Mouse (Mus musculus): ENCODE measurements around the gene Ndrg3.
"Not testable (repeated sequence)": the region's sequence is repeated elsewhere in the genome, so short reads cannot be mapped to it uniquely, and the experiment has no call there.

Ndrg3 gene

GRCm38 (mm10) chr2:156937795-156938194 is 54.1 kb downstream of the Ndrg3 start:
- peak; percentile 84 for DNase-seq (ENCODE audit: low read depth)

- DNase-seq (ENCODE audit: low read depth): no peak
These were observed 56.9 kb downstream of the Ndrg3 start for GRCm38 (mm10) chr2:156935005-156935404.

GRCm38 (mm10) chr2:156933426-156933825 is 58.4 kb downstream of the Ndrg3 start:
- peak; percentile 12 for DNase-seq (ENCODE audit: low read depth)

GRCm38 (mm10) chr2:156931421-156931820 is 60.4 kb downstream of the Ndrg3 start:
- no peak for DNase-seq (ENCODE audit: low read depth)

GRCm38 (mm10) chr2:156930549-156930948 is 61.3 kb downstream of the Ndrg3 start:
- DNase-seq (ENCODE audit: low read depth): peak; percentile 25

- no peak for DNase-seq (ENCODE audit: low read depth)
These were observed 62.2 kb downstream of the Ndrg3 start for GRCm38 (mm10) chr2:156929519-156930120.

GRCm38 (mm10) chr2:156928606-156929005 is 63.2 kb downstream of the Ndrg3 start:
- no peak for DNase-seq (ENCODE audit: low read depth)

- DNase-seq (ENCODE audit: low read depth): no peak
These were observed 64.2 kb downstream of the Ndrg3 start for GRCm38 (mm10) chr2:156927663-156928062.

GRCm38 (mm10) chr2:156925611-156926010 is 66.2 kb downstream of the Ndrg3 start:
- DNase-seq (ENCODE audit: low read depth): not testable (repeated sequence)

GRCm38 (mm10) chr2:156925075-156925474 is 66.8 kb downstream of the Ndrg3 start:
- DNase-seq (ENCODE audit: low read depth): not testable (repeated sequence)

- DNase-seq (ENCODE audit: low read depth): peak; percentile 18
These were observed 67.5 kb downstream of the Ndrg3 start for GRCm38 (mm10) chr2:156924210-156924898.

- DNase-seq (ENCODE audit: low read depth): no peak
These were observed 68.8 kb downstream of the Ndrg3 start for GRCm38 (mm10) chr2:156923057-156923456.

GRCm38 (mm10) chr2:156919796-156920195 is 72.1 kb downstream of the Ndrg3 start:
- DNase-seq (ENCODE audit: low read depth): no peak

GRCm38 (mm10) chr2:156919191-156919590 is 72.7 kb downstream of the Ndrg3 start:
- DNase-seq (ENCODE audit: low read depth): not testable (repeated sequence)

GRCm38 (mm10) chr2:156918562-156918961 is 73.3 kb downstream of the Ndrg3 start:
- DNase-seq (ENCODE audit: low read depth): no peak

GRCm38 (mm10) chr2:156916419-156917125 is 75.3 kb downstream of the Ndrg3 start:
- DNase-seq (ENCODE audit: low read depth): no peak

- no peak for DNase-seq (ENCODE audit: low read depth)
These were observed 76.3 kb downstream of the Ndrg3 start for GRCm38 (mm10) chr2:156915559-156915958.

GRCm38 (mm10) chr2:156913191-156913590 is 78.7 kb downstream of the Ndrg3 start:
- DNase-seq (ENCODE audit: low read depth): peak; percentile 66

GRCm38 (mm10) chr2:156905931-156906330 is 85.9 kb downstream of the Ndrg3 start:
- DNase-seq (ENCODE audit: low read depth): not testable (repeated sequence)

- peak; percentile 89 for DNase-seq (ENCODE audit: low read depth)
These were observed 86.7 kb downstream of the Ndrg3 start for GRCm38 (mm10) chr2:156904976-156905717.

- peak; percentile 44 for DNase-seq (ENCODE audit: low read depth)
These were observed 88.5 kb downstream of the Ndrg3 start for GRCm38 (mm10) chr2:156903367-156903766.

GRCm38 (mm10) chr2:156902411-156902810 is 89.4 kb downstream of the Ndrg3 start:
- DNase-seq (ENCODE audit: low read depth): not testable (repeated sequence)
